Mouse (Mus musculus) layer of hippocampus, adult 18-20 months (tissue): Measurements from ENCODE around the gene Mtmr3. TPM values are rescaled to one million over a fixed set of nuclear protein-coding genes. Genes with fewer than 3 reads are reported as not detected.

Experiments
- DNase-seq, 2 experiments: peaks; one replicate each; pipeline ENCODE4 v3.0.0; 2022; ENCODE audit warnings: low spot score in 2 of 2
- total RNA-seq, 2 experiments: library from RNA; stranded (reverse); gene quantifications; 2 replicates each; pipeline ENCODE4 v1.2.3; 2021

The Mtmr3 gene
- total RNA-seq, 2 experiments from 2014 or later = 69.1 to 71.2 TPM

- DNase-seq = no peak
Measured at GRCm38 (mm10) chr11:4536645-4537044, 58.0 kb downstream of the Mtmr3 start.

- no peak for DNase-seq
Measured at GRCm38 (mm10) chr11:4527132-4527531, 67.5 kb downstream of the Mtmr3 start.

- no peak for DNase-seq
Measured at GRCm38 (mm10) chr11:4522142-4522664, 72.5 kb downstream of the Mtmr3 start.

- no peak for DNase-seq
Measured at GRCm38 (mm10) chr11:4518981-4519380, 75.7 kb downstream of the Mtmr3 start.

GRCm38 (mm10) chr11:4507421-4507820, 87.2 kb downstream of the Mtmr3 start:
- DNase-seq = no peak

GRCm38 (mm10) chr11:4506486-4506885, 88.2 kb downstream of the Mtmr3 start:
- no peak for DNase-seq

- DNase-seq = no peak
Measured at GRCm38 (mm10) chr11:4502206-4502605, 92.5 kb downstream of the Mtmr3 start.

GRCm38 (mm10) chr11:4500826-4501225, 93.8 kb downstream of the Mtmr3 start:
- no peak for DNase-seq

- DNase-seq = no peak
Measured at GRCm38 (mm10) chr11:4500261-4500660, 94.4 kb downstream of the Mtmr3 start.

GRCm38 (mm10) chr11:4499456-4499855, 95.2 kb downstream of the Mtmr3 start:
- DNase-seq = no peak

GRCm38 (mm10) chr11:4498774-4499173, 95.9 kb downstream of the Mtmr3 start:
- no peak for DNase-seq

- DNase-seq = peak in 1 of 2 experiments; percentile 31
Measured at GRCm38 (mm10) chr11:4497501-4498118, 97.1 kb downstream of the Mtmr3 start.

GRCm38 (mm10) chr11:4495021-4495540, 99.6 kb downstream of the Mtmr3 start:
- no peak for DNase-seq

- DNase-seq = no peak
Measured at GRCm38 (mm10) chr11:4489207-4489606, 105.5 kb downstream of the Mtmr3 start.

GRCm38 (mm10) chr11:4488798-4489197, 105.9 kb downstream of the Mtmr3 start:
- no peak for DNase-seq

GRCm38 (mm10) chr11:4488367-4488766, 106.3 kb downstream of the Mtmr3 start:
- DNase-seq = no peak

- peak in 1 of 2 experiments; percentile 35 for DNase-seq
Measured at GRCm38 (mm10) chr11:4487401-4487965, 107.2 kb downstream of the Mtmr3 start.

GRCm38 (mm10) chr11:4484541-4484940, 110.1 kb downstream of the Mtmr3 start:
- no peak for DNase-seq

GRCm38 (mm10) chr11:4482641-4483040, 112.0 kb downstream of the Mtmr3 start:
- DNase-seq = no peak

GRCm38 (mm10) chr11:4476184-4476697, 118.4 kb downstream of the Mtmr3 start:
- DNase-seq = no peak

GRCm38 (mm10) chr11:4472464-4473179, 122.0 kb downstream of the Mtmr3 start:
- no peak for DNase-seq

- no peak for DNase-seq
Measured at GRCm38 (mm10) chr11:4471734-4472133, 122.9 kb downstream of the Mtmr3 start.
